Mouse (Mus musculus) olfactory bulb, adult 2 months (tissue): ENCODE data around the gene Tigd3.

ENCODE experiments used
- CTCF ChIP-seq: fragments of 200-500 bp; IDR thresholded peaks from 2 replicates; pipeline ENCODE4 v1.5.1; 2012; ENCODE audit warnings: low read depth, mild to moderate bottlenecking, low read length, moderate library complexity; ENCODE audit not compliant: insufficient read depth
- POLR2A ChIP-seq: fragments of 200-500 bp; IDR thresholded peaks from 2 replicates; pipeline ENCODE4 v1.6.1; 2012; ENCODE audit warnings: mild to moderate bottlenecking, low read depth, low read length, moderate library complexity; ENCODE audit not compliant: insufficient read depth

DNA sequence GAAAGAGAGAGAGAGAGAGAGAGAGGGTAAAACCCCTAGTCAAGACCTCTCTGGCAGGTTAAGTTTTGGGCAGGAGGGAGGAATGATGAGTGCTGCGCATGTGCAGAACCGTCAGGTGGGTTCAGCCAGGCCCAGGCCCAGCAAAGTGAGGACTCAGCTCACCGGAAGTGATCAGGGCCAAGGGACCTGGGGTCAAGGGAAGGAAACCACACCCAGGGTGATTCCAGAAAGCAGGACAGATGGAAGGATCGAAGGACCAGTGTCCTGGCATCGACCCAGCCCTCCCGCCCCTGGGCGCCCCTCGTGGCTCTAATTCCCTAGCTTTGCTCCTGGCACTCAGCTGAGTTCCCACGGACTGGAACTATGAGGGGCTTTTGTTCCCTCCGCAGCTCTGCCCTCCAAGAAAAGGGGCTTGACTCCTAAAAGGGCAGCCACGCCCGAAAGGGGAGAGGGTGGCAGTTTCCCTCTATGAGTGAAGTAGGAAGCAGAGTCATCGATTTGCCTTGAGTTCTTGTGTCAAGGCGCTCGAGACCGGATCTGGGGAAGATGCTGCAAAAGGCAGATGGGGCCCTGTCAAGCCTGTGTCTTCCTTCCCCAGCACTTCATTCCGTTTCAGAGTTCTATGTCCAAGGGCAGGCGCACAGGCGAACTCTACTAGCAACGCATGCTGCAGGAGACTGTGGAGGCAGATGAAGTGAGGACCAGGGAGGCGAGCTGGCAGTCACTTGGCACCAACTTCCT is 43.3 kb upstream of the Tigd3 start:
- no peak for TF ChIP-seq POLR2A
- no peak for TF ChIP-seq CTCF
